Mouse (Mus musculus): ENCODE measurements around the gene Gm6763. TPM values are rescaled to one million over a fixed set of nuclear protein-coding genes. Genes with fewer than 3 reads are reported as not detected.
"Not testable (repeated sequence)": the region's sequence is repeated elsewhere in the genome, so short reads cannot be mapped to it uniquely, and the experiment has no call there.

Gene Gm6763
- polyA plus RNA-seq (2015; fragmentation: Nextera tagmentation; extraction: Ambion mirVana) = not detected in 2 replicates

DNA sequence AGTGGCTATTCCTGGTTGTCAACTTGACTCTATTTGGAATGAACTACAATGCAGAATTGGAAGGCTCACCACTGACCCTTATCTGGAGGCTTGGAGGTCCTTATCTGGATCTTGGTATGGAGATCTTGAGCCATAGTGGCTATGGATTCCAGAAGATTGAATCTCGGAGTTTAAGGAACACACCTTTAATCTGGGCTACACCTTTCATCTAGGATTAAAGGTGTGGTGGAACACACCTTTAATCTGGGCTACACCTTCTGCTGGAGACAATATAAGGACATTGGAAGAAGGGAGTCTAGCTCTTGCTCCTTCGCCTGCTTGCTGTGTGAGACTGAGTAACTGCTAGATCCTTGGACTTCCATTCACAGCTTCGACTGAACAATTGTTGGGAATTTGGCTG is at the start of gene Gm6763:
Gene Gm6763 (plus strand): TSS at position 301 of the 400 bp plus-strand sequence.
- H3K9ac ChIP-seq (ENCODE audit: low read depth, low read length); H3K27ac ChIP-seq (ENCODE audit: low read length); ATAC-seq; H3K9me3 ChIP-seq (replicated peaks; ENCODE audit: control insufficient read depth, low read length, poor library complexity, severe bottlenecking); H3K27me3 ChIP-seq (ENCODE audit: control insufficient read depth, insufficient read depth, low read depth, low read length); H3K4me3 ChIP-seq (ENCODE audit: low read depth, low read length); H3K4me1 ChIP-seq (ENCODE audit: control insufficient read depth, insufficient read depth, low read length); H3K36me3 ChIP-seq (ENCODE audit: control insufficient read depth, insufficient read depth, low read length); H3K4me2 ChIP-seq (ENCODE audit: low read length): not testable (repeated sequence)
- WGBS = no CpG with 5 or more reads among the region's 3 CpGs

DNA sequence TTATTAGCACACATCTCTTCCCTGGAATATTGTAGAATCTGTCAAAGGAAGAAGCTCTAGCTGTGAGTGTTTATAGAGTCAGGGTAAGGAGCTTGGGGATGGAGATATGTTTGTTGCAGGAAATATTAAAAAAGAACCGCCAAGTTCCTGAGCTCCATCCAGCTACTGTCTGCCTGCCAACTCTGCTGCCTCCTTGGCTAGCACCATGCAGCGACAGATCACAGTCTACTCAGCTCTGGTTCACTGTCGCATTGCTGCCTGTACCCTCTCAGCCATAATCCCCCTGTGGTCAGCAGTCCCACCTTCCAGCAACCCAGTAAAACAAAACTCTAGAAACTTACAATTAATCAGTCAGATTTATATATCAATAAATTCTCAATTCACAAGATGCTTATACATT is 41.3 kb upstream of the Gm6763 start:
- no peak for ATAC-seq
- WGBS = 84% methylated on average over 3 of the region's 3 CpGs

DNA sequence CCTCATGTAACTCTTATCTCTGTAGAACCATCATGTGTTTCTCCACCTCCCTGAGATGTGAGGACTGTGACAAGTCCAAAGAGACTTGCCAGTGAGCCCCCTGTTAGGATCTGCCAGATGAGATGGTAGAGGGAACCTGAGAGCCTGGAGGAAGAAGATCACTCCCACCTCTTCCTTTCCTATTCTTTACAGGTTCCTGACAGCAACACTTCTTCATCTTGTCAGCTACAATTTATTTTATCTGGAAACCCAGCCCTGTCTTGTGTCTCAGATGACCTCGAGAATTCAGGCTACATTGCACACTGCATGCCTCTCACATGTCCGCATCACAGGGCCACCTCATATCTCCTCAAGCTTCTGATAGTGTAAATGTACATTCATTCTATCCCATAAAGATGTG is 33.0 kb upstream of the Gm6763 start:
- Histone ChIP-seq H3K9me3 (replicated peaks; ENCODE audit: control insufficient read depth, low read length, poor library complexity, severe bottlenecking) (no peaks in the 10 kb centered on the region), H3K9ac (ENCODE audit: low read depth, low read length) (no peak overlapping the region), H3K4me3 (ENCODE audit: low read depth, low read length) (no peak overlapping the region), H3K27me3 (ENCODE audit: control insufficient read depth, insufficient read depth, low read depth, low read length) (no peaks in the 10 kb centered on the region), H3K27ac (ENCODE audit: low read length) (no peak overlapping the region), H3K4me1 (ENCODE audit: control insufficient read depth, insufficient read depth, low read length) (no peaks in the 10 kb centered on the region), H3K36me3 (ENCODE audit: control insufficient read depth, insufficient read depth, low read length) (no peaks in the 10 kb centered on the region), H3K4me2 (ENCODE audit: low read length) (no peak overlapping the region)
- ATAC-seq = no peak
- 77% methylated on average over 2 of the region's 2 CpGs for WGBS

More for the DNA sequence above, 41.3 kb upstream of the Gm6763 start:
- H3K27ac ChIP-seq (ENCODE audit: low read length) = no peak overlapping the region
- no peaks in the 10 kb centered on the region for H3K4me1 ChIP-seq (ENCODE audit: control insufficient read depth, insufficient read depth, low read length)
- H3K4me3 ChIP-seq (ENCODE audit: low read depth, low read length) = no peak overlapping the region
- no peaks in the 10 kb centered on the region for H3K36me3 ChIP-seq (ENCODE audit: control insufficient read depth, insufficient read depth, low read length)
- no peak overlapping the region for H3K9ac ChIP-seq (ENCODE audit: low read depth, low read length)
- no peaks in the 10 kb centered on the region for H3K9me3 ChIP-seq (replicated peaks; ENCODE audit: control insufficient read depth, low read length, poor library complexity, severe bottlenecking)
- H3K27me3 ChIP-seq (ENCODE audit: control insufficient read depth, insufficient read depth, low read depth, low read length) = no peaks in the 10 kb centered on the region
- H3K4me2 ChIP-seq (ENCODE audit: low read length) = no peak overlapping the region

DNA sequence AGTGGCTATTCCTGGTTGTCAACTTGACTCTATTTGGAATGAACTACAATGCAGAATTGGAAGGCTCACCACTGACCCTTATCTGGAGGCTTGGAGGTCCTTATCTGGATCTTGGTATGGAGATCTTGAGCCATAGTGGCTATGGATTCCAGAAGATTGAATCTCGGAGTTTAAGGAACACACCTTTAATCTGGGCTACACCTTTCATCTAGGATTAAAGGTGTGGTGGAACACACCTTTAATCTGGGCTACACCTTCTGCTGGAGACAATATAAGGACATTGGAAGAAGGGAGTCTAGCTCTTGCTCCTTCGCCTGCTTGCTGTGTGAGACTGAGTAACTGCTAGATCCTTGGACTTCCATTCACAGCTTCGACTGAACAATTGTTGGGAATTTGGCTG is 8.6 kb upstream of the Gm6763 start, which contains the start of gene Gm21293:
Gene Gm21293 (plus strand): TSS at position 301 of the 400 bp plus-strand sequence.
- H3K4me3 ChIP-seq (ENCODE audit: low read depth, low read length); H3K27ac ChIP-seq (ENCODE audit: low read length); H3K4me1 ChIP-seq (ENCODE audit: control insufficient read depth, insufficient read depth, low read length); H3K9ac ChIP-seq (ENCODE audit: low read depth, low read length); H3K27me3 ChIP-seq (ENCODE audit: control insufficient read depth, insufficient read depth, low read depth, low read length); H3K4me2 ChIP-seq (ENCODE audit: low read length); ATAC-seq; H3K36me3 ChIP-seq (ENCODE audit: control insufficient read depth, insufficient read depth, low read length); H3K9me3 ChIP-seq (replicated peaks; ENCODE audit: control insufficient read depth, low read length, poor library complexity, severe bottlenecking): not testable (repeated sequence)
- WGBS = no CpG with 5 or more reads among the region's 3 CpGs

DNA sequence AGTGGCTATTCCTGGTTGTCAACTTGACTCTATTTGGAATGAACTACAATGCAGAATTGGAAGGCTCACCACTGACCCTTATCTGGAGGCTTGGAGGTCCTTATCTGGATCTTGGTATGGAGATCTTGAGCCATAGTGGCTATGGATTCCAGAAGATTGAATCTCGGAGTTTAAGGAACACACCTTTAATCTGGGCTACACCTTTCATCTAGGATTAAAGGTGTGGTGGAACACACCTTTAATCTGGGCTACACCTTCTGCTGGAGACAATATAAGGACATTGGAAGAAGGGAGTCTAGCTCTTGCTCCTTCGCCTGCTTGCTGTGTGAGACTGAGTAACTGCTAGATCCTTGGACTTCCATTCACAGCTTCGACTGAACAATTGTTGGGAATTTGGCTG is 8.4 kb downstream of the Gm6763 start, which contains the start of gene Gm8764:
Gene Gm8764 (plus strand): TSS at position 301 of the 400 bp plus-strand sequence.
- H3K4me2 ChIP-seq (ENCODE audit: low read length); H3K27me3 ChIP-seq (ENCODE audit: control insufficient read depth, insufficient read depth, low read depth, low read length); ATAC-seq; H3K27ac ChIP-seq (ENCODE audit: low read length); H3K4me1 ChIP-seq (ENCODE audit: control insufficient read depth, insufficient read depth, low read length); H3K4me3 ChIP-seq (ENCODE audit: low read depth, low read length); H3K9me3 ChIP-seq (replicated peaks; ENCODE audit: control insufficient read depth, low read length, poor library complexity, severe bottlenecking); H3K36me3 ChIP-seq (ENCODE audit: control insufficient read depth, insufficient read depth, low read length); H3K9ac ChIP-seq (ENCODE audit: low read depth, low read length): not testable (repeated sequence)
- WGBS = no CpG with 5 or more reads among the region's 3 CpGs

DNA sequence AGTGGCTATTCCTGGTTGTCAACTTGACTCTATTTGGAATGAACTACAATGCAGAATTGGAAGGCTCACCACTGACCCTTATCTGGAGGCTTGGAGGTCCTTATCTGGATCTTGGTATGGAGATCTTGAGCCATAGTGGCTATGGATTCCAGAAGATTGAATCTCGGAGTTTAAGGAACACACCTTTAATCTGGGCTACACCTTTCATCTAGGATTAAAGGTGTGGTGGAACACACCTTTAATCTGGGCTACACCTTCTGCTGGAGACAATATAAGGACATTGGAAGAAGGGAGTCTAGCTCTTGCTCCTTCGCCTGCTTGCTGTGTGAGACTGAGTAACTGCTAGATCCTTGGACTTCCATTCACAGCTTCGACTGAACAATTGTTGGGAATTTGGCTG is 16.9 kb downstream of the Gm6763 start, which contains the start of gene Gm21304:
Gene Gm21304 (plus strand): TSS at position 301 of the 400 bp plus-strand sequence.
- not testable (repeated sequence) for H3K4me1 ChIP-seq (ENCODE audit: control insufficient read depth, insufficient read depth, low read length); H3K27ac ChIP-seq (ENCODE audit: low read length); H3K36me3 ChIP-seq (ENCODE audit: control insufficient read depth, insufficient read depth, low read length); ATAC-seq; H3K9me3 ChIP-seq (replicated peaks; ENCODE audit: control insufficient read depth, low read length, poor library complexity, severe bottlenecking); H3K4me3 ChIP-seq (ENCODE audit: low read depth, low read length); H3K27me3 ChIP-seq (ENCODE audit: control insufficient read depth, insufficient read depth, low read depth, low read length); H3K9ac ChIP-seq (ENCODE audit: low read depth, low read length); H3K4me2 ChIP-seq (ENCODE audit: low read length)
- WGBS = no CpG with 5 or more reads among the region's 3 CpGs

DNA sequence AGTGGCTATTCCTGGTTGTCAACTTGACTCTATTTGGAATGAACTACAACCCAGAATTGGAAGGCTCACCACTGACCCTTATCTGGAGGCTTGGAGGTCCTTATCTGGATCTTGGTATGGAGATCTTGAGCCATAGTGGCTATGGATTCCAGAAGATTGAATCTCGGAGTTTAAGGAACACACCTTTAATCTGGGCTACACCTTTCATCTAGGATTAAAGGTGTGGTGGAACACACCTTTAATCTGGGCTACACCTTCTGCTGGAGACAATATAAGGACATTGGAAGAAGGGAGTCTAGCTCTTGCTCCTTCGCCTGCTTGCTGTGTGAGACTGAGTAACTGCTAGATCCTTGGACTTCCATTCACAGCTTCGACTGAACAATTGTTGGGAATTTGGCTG is 25.4 kb downstream of the Gm6763 start, which contains the start of gene Gm21312:
Gene Gm21312 (plus strand): TSS at position 301 of the 400 bp plus-strand sequence.
- H3K4me2 ChIP-seq (ENCODE audit: low read length) = not testable (repeated sequence)
- no CpG with 5 or more reads among the region's 3 CpGs for WGBS

DNA sequence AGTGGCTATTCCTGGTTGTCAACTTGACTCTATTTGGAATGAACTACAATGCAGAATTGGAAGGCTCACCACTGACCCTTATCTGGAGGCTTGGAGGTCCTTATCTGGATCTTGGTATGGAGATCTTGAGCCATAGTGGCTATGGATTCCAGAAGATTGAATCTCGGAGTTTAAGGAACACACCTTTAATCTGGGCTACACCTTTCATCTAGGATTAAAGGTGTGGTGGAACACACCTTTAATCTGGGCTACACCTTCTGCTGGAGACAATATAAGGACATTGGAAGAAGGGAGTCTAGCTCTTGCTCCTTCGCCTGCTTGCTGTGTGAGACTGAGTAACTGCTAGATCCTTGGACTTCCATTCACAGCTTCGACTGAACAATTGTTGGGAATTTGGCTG is 33.9 kb downstream of the Gm6763 start, which contains the start of gene Gm20765:
Gene Gm20765 (plus strand): TSS at position 301 of the 400 bp plus-strand sequence.
- not testable (repeated sequence) for H3K4me2 ChIP-seq (ENCODE audit: low read length)
- WGBS = no CpG with 5 or more reads among the region's 3 CpGs

More for the DNA sequence above, 25.4 kb downstream of the Gm6763 start, which contains the start of gene Gm21312:
- H3K27me3 ChIP-seq (ENCODE audit: control insufficient read depth, insufficient read depth, low read depth, low read length); H3K4me1 ChIP-seq (ENCODE audit: control insufficient read depth, insufficient read depth, low read length); H3K4me3 ChIP-seq (ENCODE audit: low read depth, low read length); ATAC-seq; H3K9me3 ChIP-seq (replicated peaks; ENCODE audit: control insufficient read depth, low read length, poor library complexity, severe bottlenecking); H3K36me3 ChIP-seq (ENCODE audit: control insufficient read depth, insufficient read depth, low read length); H3K27ac ChIP-seq (ENCODE audit: low read length); H3K9ac ChIP-seq (ENCODE audit: low read depth, low read length): not testable (repeated sequence)

DNA sequence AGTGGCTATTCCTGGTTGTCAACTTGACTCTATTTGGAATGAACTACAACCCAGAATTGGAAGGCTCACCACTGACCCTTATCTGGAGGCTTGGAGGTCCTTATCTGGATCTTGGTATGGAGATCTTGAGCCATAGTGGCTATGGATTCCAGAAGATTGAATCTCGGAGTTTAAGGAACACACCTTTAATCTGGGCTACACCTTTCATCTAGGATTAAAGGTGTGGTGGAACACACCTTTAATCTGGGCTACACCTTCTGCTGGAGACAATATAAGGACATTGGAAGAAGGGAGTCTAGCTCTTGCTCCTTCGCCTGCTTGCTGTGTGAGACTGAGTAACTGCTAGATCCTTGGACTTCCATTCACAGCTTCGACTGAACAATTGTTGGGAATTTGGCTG is 42.4 kb downstream of the Gm6763 start, which contains the start of gene Gm4340:
Gene Gm4340 (plus strand): TSS at position 301 of the 400 bp plus-strand sequence.
- WGBS = no CpG with 5 or more reads among the region's 3 CpGs
- not testable (repeated sequence) for H3K27ac ChIP-seq (ENCODE audit: low read length); H3K36me3 ChIP-seq (ENCODE audit: control insufficient read depth, insufficient read depth, low read length); H3K4me1 ChIP-seq (ENCODE audit: control insufficient read depth, insufficient read depth, low read length); ATAC-seq; H3K9me3 ChIP-seq (replicated peaks; ENCODE audit: control insufficient read depth, low read length, poor library complexity, severe bottlenecking); H3K4me2 ChIP-seq (ENCODE audit: low read length); H3K9ac ChIP-seq (ENCODE audit: low read depth, low read length); H3K27me3 ChIP-seq (ENCODE audit: control insufficient read depth, insufficient read depth, low read depth, low read length); H3K4me3 ChIP-seq (ENCODE audit: low read depth, low read length)

More for the DNA sequence above, 33.9 kb downstream of the Gm6763 start, which contains the start of gene Gm20765:
- H3K36me3 ChIP-seq (ENCODE audit: control insufficient read depth, insufficient read depth, low read length); ATAC-seq; H3K27ac ChIP-seq (ENCODE audit: low read length); H3K4me1 ChIP-seq (ENCODE audit: control insufficient read depth, insufficient read depth, low read length); H3K27me3 ChIP-seq (ENCODE audit: control insufficient read depth, insufficient read depth, low read depth, low read length); H3K4me3 ChIP-seq (ENCODE audit: low read depth, low read length); H3K9me3 ChIP-seq (replicated peaks; ENCODE audit: control insufficient read depth, low read length, poor library complexity, severe bottlenecking); H3K9ac ChIP-seq (ENCODE audit: low read depth, low read length): not testable (repeated sequence)

Measured in midbrain, embryonic 16.5 days (tissue).